Comparison of ENCODE assay signal across 20 mouse cellular contexts in the genomic region with DNA sequence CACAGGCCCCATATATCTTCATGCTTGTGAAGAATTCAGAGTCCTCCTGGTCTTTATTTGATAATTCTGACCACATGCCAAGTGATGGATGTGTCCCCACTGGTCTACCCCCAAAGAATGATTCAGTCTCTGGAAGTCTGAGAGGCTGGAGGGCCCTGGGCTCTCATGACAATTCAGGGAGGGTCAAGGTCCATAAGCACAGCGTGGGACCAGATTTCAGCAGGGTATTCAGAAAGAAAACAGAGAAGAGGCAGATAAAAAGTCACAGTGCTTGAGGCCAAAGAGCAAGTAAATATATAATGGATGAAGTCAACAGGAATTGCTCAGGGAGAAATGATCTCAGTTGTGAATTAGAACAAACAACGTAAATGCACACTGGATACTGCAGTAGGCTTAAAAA. TPM values are rescaled to one million over a fixed set of nuclear protein-coding genes. Genes with fewer than 3 reads are reported as not detected.
DNase-seq lines count a peak whose midpoint lies in the region; ATAC-seq and TF ChIP-seq lines count a peak whose summit lies in the region.
"Had no signal": no experiment of that assay in that cellular context is flagged by ENCODE, and none has a peak within 500 bp of the region (broad histone marks: within the 10 kb centered on the region; RNA-seq: fewer than 3 reads in every experiment).

No protein-coding gene starts in this region.

- DNase-seq in heart, adult 11 months = peak; percentile 64
- DNase-seq in kidney, postnatal 0 days (ENCODE audit: low spot score) = peak; percentile 32
- peak; percentile 37 to 53 for DNase-seq in kidney, postnatal 36 days
- DNase-seq in thymus, postnatal 10 days (ENCODE audit: low spot score in 2 of 2) = no peak
- no peak for DNase-seq in midbrain, embryonic 14.5 days
- DNase-seq: adrenal gland, postnatal 25 days; cerebellum, adult 9-10 months; heart, postnatal 4 days; lung, adult 2 months; lung, postnatal 14 days; thymus, adult 18-20 months had no signal

- H3K4me2 ChIP-seq in heart, embryonic 12.5 days = no peak overlapping the region
- H3K4me2 ChIP-seq in kidney, postnatal 0 days (ENCODE audit: low read length) = no peak overlapping the region
- H3K4me2 ChIP-seq in liver, embryonic 16.5 days (ENCODE audit: low read depth, low read length) = no peak overlapping the region
- H3K4me2 ChIP-seq in midbrain, embryonic 14.5 days (ENCODE audit: low read length) = no peak overlapping the region
- H3K4me2 ChIP-seq: embryonic facial prominence, embryonic 13.5 days; forebrain, embryonic 12.5 days; hindbrain, embryonic 14.5 days; midbrain, embryonic 12.5 days had no signal

- WGBS in heart, embryonic 12.5 days = 60% methylated on average over 2 of the region's 2 CpGs
- WGBS in kidney, postnatal 0 days = 54% methylated on average over 2 of the region's 2 CpGs
- 58% methylated on average over 2 of the region's 2 CpGs for WGBS in liver, embryonic 16.5 days (ENCODE audit: insufficient replicate concordance)
- 28% methylated on average over 2 of the region's 2 CpGs for WGBS in midbrain, embryonic 14.5 days

- no peak for TF ChIP-seq CTCF in kidney, postnatal 0 days (IDR thresholded peaks at IDR 0.05; ENCODE audit: low read depth)

- H3K4me1 ChIP-seq in heart, embryonic 12.5 days (replicated peaks) = peaks cover 12% of the 10 kb centered on the region
- H3K4me1 ChIP-seq in kidney, postnatal 0 days (replicated peaks; ENCODE audit: insufficient read depth, low read length) = no peaks in the 10 kb centered on the region
- peaks cover 2% of the 10 kb centered on the region; the same call in 1 of the 2 replicates for H3K4me1 ChIP-seq in liver, embryonic 16.5 days (ENCODE audit: control insufficient read depth, low read depth, low read length)
- H3K4me1 ChIP-seq in midbrain, embryonic 14.5 days (ENCODE audit: control insufficient read depth, insufficient read depth, low read length) = peaks cover 8% of the 10 kb centered on the region; the same call in 1 of the 2 replicates
- H3K4me1 ChIP-seq: embryonic facial prominence, embryonic 13.5 days had no signal

- H3K27ac ChIP-seq in heart, embryonic 12.5 days (ENCODE audit: poor library complexity, severe bottlenecking) = no peak overlapping the region
- no peak overlapping the region for H3K27ac ChIP-seq in kidney, postnatal 0 days
- peak overlapping the region; percentile 47; the same call in 1 of the 2 replicates for H3K27ac ChIP-seq in liver, embryonic 16.5 days (ENCODE audit: low read length)
- H3K27ac ChIP-seq in midbrain, embryonic 14.5 days (replicated peaks; ENCODE audit: low read depth, low read length) = no peak overlapping the region
- H3K27ac ChIP-seq: embryonic facial prominence, embryonic 13.5 days; forebrain, embryonic 12.5 days; hindbrain, embryonic 14.5 days; midbrain, embryonic 12.5 days had no signal

- H3K9ac ChIP-seq in heart, embryonic 12.5 days = no peak overlapping the region
- no peak overlapping the region for H3K9ac ChIP-seq in kidney, postnatal 0 days (ENCODE audit: low read depth, low read length)
- H3K9ac ChIP-seq in liver, embryonic 16.5 days (ENCODE audit: low read depth, low read length) = no peak overlapping the region
- H3K9ac ChIP-seq in midbrain, embryonic 14.5 days (replicated peaks; ENCODE audit: low read length) = no peak overlapping the region
- H3K9ac ChIP-seq: embryonic facial prominence, embryonic 13.5 days; forebrain, embryonic 12.5 days; hindbrain, embryonic 14.5 days; midbrain, embryonic 12.5 days had no signal

- ATAC-seq in heart, embryonic 12.5 days (ENCODE audit: insufficient number of reproducible peaks, low FRiP score) = no peak
- ATAC-seq in kidney, postnatal 0 days (replicated peaks; ENCODE audit: low FRiP score, low read depth) = peak; percentile 63; the same call in 1 of the 2 replicates
- peak; percentile 79 for ATAC-seq in liver, embryonic 16.5 days (ENCODE audit: low read depth)
- no peak for ATAC-seq in midbrain, embryonic 14.5 days (ENCODE audit: low FRiP score, low TSS enrichment)
- ATAC-seq: CD4-positive, CD25-positive, alpha-beta regulatory T cell, adult 4 months; inflammation-experienced regulatory T-cells, adult 6 months had no signal

- no peaks in the 10 kb centered on the region for H3K9me3 ChIP-seq in heart, embryonic 12.5 days (replicated peaks)
- no peaks in the 10 kb centered on the region for H3K9me3 ChIP-seq in kidney, postnatal 0 days (replicated peaks; ENCODE audit: low read length)
- no peaks in the 10 kb centered on the region for H3K9me3 ChIP-seq in liver, embryonic 16.5 days (replicated peaks; ENCODE audit: control insufficient read depth, low read length)
- no peaks in the 10 kb centered on the region for H3K9me3 ChIP-seq in midbrain, embryonic 14.5 days (ENCODE audit: control insufficient read depth, low read length)
- H3K9me3 ChIP-seq: embryonic facial prominence, embryonic 13.5 days; forebrain, embryonic 12.5 days; midbrain, embryonic 12.5 days had no signal

- no peaks in the 10 kb centered on the region for H3K36me3 ChIP-seq in heart, embryonic 12.5 days
- H3K36me3 ChIP-seq in kidney, postnatal 0 days (ENCODE audit: insufficient read depth, low read length) = no peaks in the 10 kb centered on the region
- no peaks in the 10 kb centered on the region for H3K36me3 ChIP-seq in liver, embryonic 16.5 days (ENCODE audit: control insufficient read depth, insufficient read depth)
- no peaks in the 10 kb centered on the region for H3K36me3 ChIP-seq in midbrain, embryonic 14.5 days (ENCODE audit: control insufficient read depth, insufficient read depth, low read length)
- H3K36me3 ChIP-seq: embryonic facial prominence, embryonic 13.5 days; forebrain, embryonic 12.5 days; midbrain, embryonic 12.5 days had no signal

- no peaks in the 10 kb centered on the region for H3K27me3 ChIP-seq in heart, embryonic 12.5 days (replicated peaks)
- H3K27me3 ChIP-seq in kidney, postnatal 0 days (ENCODE audit: insufficient read depth, low read length) = no peaks in the 10 kb centered on the region
- no peaks in the 10 kb centered on the region for H3K27me3 ChIP-seq in liver, embryonic 16.5 days (ENCODE audit: control insufficient read depth, insufficient read depth, low read depth, low read length)
- no peaks in the 10 kb centered on the region for H3K27me3 ChIP-seq in midbrain, embryonic 14.5 days (ENCODE audit: control insufficient read depth, insufficient read depth, low read length)
- H3K27me3 ChIP-seq: embryonic facial prominence, embryonic 13.5 days; forebrain, embryonic 12.5 days; midbrain, embryonic 12.5 days had no signal

- no peak overlapping the region for H3K4me3 ChIP-seq in heart, embryonic 12.5 days
- H3K4me3 ChIP-seq in kidney, postnatal 0 days (replicated peaks; ENCODE audit: low read depth, low read length) = no peak overlapping the region
- no peak overlapping the region for H3K4me3 ChIP-seq in liver, embryonic 16.5 days (ENCODE audit: low read depth, low read length)
- H3K4me3 ChIP-seq in midbrain, embryonic 14.5 days (replicated peaks; ENCODE audit: low read depth, low read length) = no peak overlapping the region
- H3K4me3 ChIP-seq: embryonic facial prominence, embryonic 13.5 days; erythroblast, embryonic 14.5 days; forebrain, embryonic 12.5 days; midbrain, embryonic 12.5 days had no signal

RNA-seq across cellular contexts. Expression of gene Rdx, which starts 15.5 kb away (rescaled TPM):
- polyA plus RNA-seq in heart, embryonic 12.5 days (2016; fragmentation: Nextera tagmentation; extraction: Ambion mirVana) = 170 and 175 TPM in 2 replicates
- polyA plus RNA-seq in kidney, postnatal 0 days (2015; fragmentation: Nextera tagmentation; extraction: Ambion mirVana) = 137 and 143 TPM in 2 replicates
- 54.9 and 55.7 TPM in 2 replicates for polyA plus RNA-seq in liver, embryonic 16.5 days (2015; fragmentation: Nextera tagmentation; extraction: Ambion mirVana)
- polyA plus RNA-seq in midbrain, embryonic 14.5 days (2014; fragmentation: Nextera tagmentation; extraction: Ambion mirVana) = 79.8 and 114 TPM in 2 replicates

Comparison
In these comparisons a context has a peak if more than half of its experiments do, and no peak if none do; other contexts are left out.
1. DNase-seq: peak in heart, adult 11 months (single experiment), kidney, postnatal 0 days (single experiment) and kidney, postnatal 36 days (2 of 2); none in thymus, postnatal 10 days (0 of 2) and midbrain, embryonic 14.5 days (single experiment).
2. ATAC-seq: peak in kidney, postnatal 0 days (single experiment) and liver, embryonic 16.5 days (single experiment); none in heart, embryonic 12.5 days (single experiment) and midbrain, embryonic 14.5 days (single experiment).